Mouse (Mus musculus) liver, embryonic 14.5 days (tissue): ENCODE measurements around the gene Wdr27. TPM values are rescaled to one million over a fixed set of nuclear protein-coding genes. Genes with fewer than 3 reads are reported as not detected.

ENCODE experiments used
- ATAC-seq: fragments of 200-750 bp; cut with Nextera tagmentation; 2 replicates; pipeline ENCODE4 v1.8.0; 2017; ENCODE audit warnings: moderate number of reproducible peaks, mild to moderate bottlenecking, moderate library complexity; ENCODE audit not compliant: insufficient read depth
- DNase-seq, 3 experiments: peaks; one replicate each; pipeline ENCODE4 v3.0.0-alpha.2; 2012 to 2013; ENCODE audit warnings: low read depth in 3 of 3, low spot score in 3 of 3
- H3K27ac ChIP-seq: fragments of 300-500 bp; sonication (generic); 2 replicates; pipeline ENCODE4 v1.5.1; 2014; ENCODE audit warnings: moderate library complexity, mild to moderate bottlenecking, control low read depth, inconsistent platforms
- H3K27me3 ChIP-seq: fragments of 300-500 bp; sonication (generic); 2 replicates; pipeline ENCODE4 v1.6.1; 2014; ENCODE audit warnings: mild to moderate bottlenecking, low read length, moderate library complexity; ENCODE audit not compliant: control insufficient read depth, insufficient read depth
- H3K36me3 ChIP-seq: fragments of 300-500 bp; sonication (generic); replicated peaks from 2 replicates; pipeline ENCODE4 v1.6.1; 2014; ENCODE audit warnings: low read depth; ENCODE audit not compliant: control insufficient read depth, insufficient read depth
- H3K4me1 ChIP-seq, 2 experiments: fragments of 200-500 bp in 1 of 2; fragments of 300-500 bp in 1 of 2; sonication (generic) in 1 of 2; replicated peaks; 2 replicates each; pipeline ENCODE4 v1.6.1; 2012 to 2014; ENCODE audit warnings: antibody characterized with exemption in 1 of 2, inconsistent platforms in 1 of 2, low read length in 1 of 2; ENCODE audit not compliant: control insufficient read depth in 2 of 2, insufficient read depth in 2 of 2
- H3K4me2 ChIP-seq: fragments of 300-500 bp; sonication (generic); 2 replicates; pipeline ENCODE4 v1.6.1; 2014; ENCODE audit warnings: low read depth, mild to moderate bottlenecking, control low read depth, moderate library complexity
- H3K4me3 ChIP-seq, 2 experiments: fragments of 200-500 bp in 1 of 2; fragments of 300-500 bp in 1 of 2; sonication (generic) in 1 of 2; 2 replicates each; pipeline ENCODE4 v1.5.1; 2012 to 2014; ENCODE audit warnings: low read depth in 2 of 2, low read length in 2 of 2, mild to moderate bottlenecking in 2 of 2, control low read depth in 1 of 2, inconsistent platforms in 1 of 2, moderate library complexity in 1 of 2; ENCODE audit not compliant: insufficient read depth in 1 of 2
- H3K9ac ChIP-seq: fragments of 300-500 bp; sonication (generic); replicated peaks from 2 replicates; pipeline ENCODE4 v1.6.1; 2014; ENCODE audit warnings: mild to moderate bottlenecking, control low read depth, moderate library complexity
- H3K9me3 ChIP-seq: fragments of 300-500 bp; sonication (generic); 2 replicates; pipeline ENCODE4 v1.6.1; 2016; ENCODE audit warnings: low read length, mixed read lengths; ENCODE audit not compliant: control insufficient read depth
- CTCF ChIP-seq: IDR thresholded peaks from 2 replicates; pipeline ENCODE4 v1.5.1; 2016; ENCODE audit warnings: antibody characterized with exemption, low read depth, control low read depth
- EP300 ChIP-seq: IDR thresholded peaks from 2 replicates; pipeline ENCODE4 v1.6.1; 2016; ENCODE audit warnings: antibody characterized with exemption, low read depth
- WGBS: fragments of 180-500 bp; shearing (Covaris S2); extraction: QIAGEN DNeasy Blood & Tissue Kit; methylation state at CpG from one replicate; pipeline ENCODE4 v1.1.7; 2014; ENCODE audit not compliant: insufficient replicate concordance; 5-methylcytosine and 5-hydroxymethylcytosine counted together
- polyA plus RNA-seq, 2 experiments: library from polyadenylated mRNA; depleted of rRNA in 1 of 2; stranded (reverse) in 1 of 2; unstranded in 1 of 2; fragments of >200 nt; fragmentation: Nextera tagmentation in 1 of 2; extraction: Ambion mirVana in 1 of 2; gene quantifications; 2 replicates each; pipeline versions ENCODE4 v1.2.1 to v1.2.3; 2012 to 2014

Wdr27 gene
- polyA plus RNA-seq, 2 experiments = 0.51 to 0.79 TPM

- Histone ChIP-seq H3K27me3 (no peaks in the 10 kb centered on the region), H3K27ac (no peak overlapping the region), H3K4me3 (no peak overlapping the region), H3K9ac (no peak overlapping the region), H3K4me1 (no peaks in the 10 kb centered on the region), H3K4me2 (no peak overlapping the region), H3K36me3 (no peaks in the 10 kb centered on the region), H3K9me3 (no peaks in the 10 kb centered on the region)
- no peak for DNase-seq
- TF ChIP-seq EP300 (no peak), CTCF (no peak)
- WGBS = 43% methylated on average over 2 of the region's 2 CpGs
- ATAC-seq = no peak
Measured at GRCm38 (mm10) chr17:14886933-14887332, 56.0 kb downstream of the Wdr27 start.

- H3K9me3 ChIP-seq = no peaks in the 10 kb centered on the region
- H3K9ac ChIP-seq = no peak overlapping the region
- WGBS = 54% methylated on average over 2 of the region's 2 CpGs
- H3K27me3 ChIP-seq = no peaks in the 10 kb centered on the region
- TF ChIP-seq EP300 = no peak
- TF ChIP-seq CTCF = no peak
- no peaks in the 10 kb centered on the region for H3K36me3 ChIP-seq
- no peak overlapping the region for H3K4me2 ChIP-seq
- ATAC-seq = no peak
- H3K4me1 ChIP-seq = no peaks in the 10 kb centered on the region
- no peak overlapping the region for H3K27ac ChIP-seq
- H3K4me3 ChIP-seq = no peak overlapping the region
- DNase-seq = no peak
Measured at GRCm38 (mm10) chr17:14874656-14875204, 68.2 kb downstream of the Wdr27 start.

DNA sequence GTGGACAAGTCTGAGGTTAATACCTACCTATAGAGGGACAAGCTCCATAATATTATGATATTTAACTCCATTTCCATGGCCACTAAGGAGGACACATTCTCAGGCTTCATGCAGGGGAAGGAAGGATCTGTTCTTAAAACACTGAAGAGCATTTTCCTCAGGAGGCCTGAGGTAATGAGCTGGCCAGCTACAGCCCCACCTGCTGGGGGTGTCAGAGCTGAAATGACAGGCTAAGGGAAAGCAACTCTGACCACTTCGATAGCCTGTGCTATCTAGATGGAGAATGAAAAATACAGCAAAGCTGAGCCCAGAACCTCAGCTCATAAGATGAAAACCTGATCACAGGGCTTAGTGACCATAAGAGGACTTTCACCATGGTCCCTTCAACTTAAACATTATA lies 82.7 kb downstream of the Wdr27 start:
- WGBS = 48% methylated on average over 1 of the region's 1 CpGs
- Histone ChIP-seq H3K9ac (no peak overlapping the region), H3K4me1 (no peaks in the 10 kb centered on the region), H3K36me3 (no peaks in the 10 kb centered on the region), H3K27me3 (no peaks in the 10 kb centered on the region), H3K9me3 (no peaks in the 10 kb centered on the region), H3K4me2 (no peak overlapping the region), H3K4me3 (no peak overlapping the region), H3K27ac (no peak overlapping the region)
- TF ChIP-seq EP300 (no peak), CTCF (no peak)
- ATAC-seq = no peak
- DNase-seq = no peak

DNA sequence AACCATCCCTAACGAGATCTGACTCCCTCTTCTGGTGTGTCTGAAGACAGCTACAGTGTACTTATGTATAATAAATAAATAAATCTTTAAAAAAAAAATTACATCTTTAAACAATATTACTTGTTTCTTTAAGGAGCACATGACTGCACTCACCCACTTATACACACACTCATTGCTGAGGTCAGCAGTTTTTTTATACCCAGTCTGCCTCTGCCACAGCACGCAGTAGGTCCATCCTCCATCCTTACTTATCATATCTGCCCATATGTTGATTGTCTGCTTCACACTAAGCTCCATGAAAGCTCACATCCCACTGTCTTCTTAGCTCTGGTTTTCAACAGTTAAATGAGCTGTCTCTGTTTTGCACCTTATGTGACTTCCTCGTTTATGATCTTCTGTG lies 95.2 kb downstream of the Wdr27 start:
- no peaks in the 10 kb centered on the region for H3K27me3 ChIP-seq
- H3K4me1 ChIP-seq = no peaks in the 10 kb centered on the region
- TF ChIP-seq CTCF (no peak), EP300 (no peak)
- H3K9me3 ChIP-seq = no peaks in the 10 kb centered on the region
- no peak overlapping the region for H3K4me3 ChIP-seq
- no peak overlapping the region for H3K4me2 ChIP-seq
- H3K36me3 ChIP-seq = no peaks in the 10 kb centered on the region
- no peak overlapping the region for H3K27ac ChIP-seq
- no peak overlapping the region for H3K9ac ChIP-seq
- 45% methylated on average over 3 of the region's 3 CpGs for WGBS
- DNase-seq = no peak
- no peak for ATAC-seq

GRCm38 (mm10) chr17:14846880-14847279 lies 96.1 kb downstream of the Wdr27 start:
- Histone ChIP-seq H3K36me3 (no peaks in the 10 kb centered on the region), H3K27ac (no peak overlapping the region), H3K9ac (no peak overlapping the region), H3K27me3 (no peaks in the 10 kb centered on the region), H3K9me3 (no peaks in the 10 kb centered on the region), H3K4me1 (no peaks in the 10 kb centered on the region), H3K4me3 (no peak overlapping the region), H3K4me2 (no peak overlapping the region)
- no peak for TF ChIP-seq EP300
- TF ChIP-seq CTCF = no peak
- ATAC-seq (no peak), DNase-seq (no peak)
- 45% methylated on average over 5 of the region's 5 CpGs for WGBS
